Mouse (Mus musculus): ENCODE data around the gene Idh2. TPM values are rescaled to one million over a fixed set of nuclear protein-coding genes. Genes with fewer than 3 reads are reported as not detected.

Idh2 gene
- total RNA-seq, 1 experiment, result 108 TPM

- peak; percentile 82 for TF ChIP-seq ZC3H11A (IDR thresholded peaks at IDR 0.05; ENCODE audit: borderline replicate concordance, low read depth, low read length)
- no peak for TF ChIP-seq CHD2 (IDR thresholded peaks at IDR 0.05; ENCODE audit: low read depth, low read length)
- in situ Hi-C loops (cut with MboI; ENCODE audit: low sequenced_read_pairs in 2 of 2, unreplicated experiment in 2 of 2), result no loop called here
- no peaks in the 10 kb centered on the region for H3K36me3 ChIP-seq (ENCODE audit: control insufficient read depth, insufficient read depth, low read length, poor library complexity, severe bottlenecking)
- H3K27ac ChIP-seq (ENCODE audit: insufficient read depth, low read depth, low read length, poor library complexity, severe bottlenecking), result no peak overlapping the region
- H3K9me3 ChIP-seq (ENCODE audit: control insufficient read depth, insufficient read depth, low read depth, low read length), result no peaks in the 10 kb centered on the region
- H3K9ac ChIP-seq (ENCODE audit: insufficient read depth, low read depth, low read length, poor library complexity, severe bottlenecking), result peak overlapping the region; percentile 39; the same call in 1 of the 2 replicates
- peak; percentile 69 for DNase-seq (ENCODE audit: low read depth, low spot score)
- peak overlapping the region in 1 of 2 experiments; percentile 31; a peak in 1 of 4 replicates for H3K4me3 ChIP-seq (ENCODE audit: insufficient read depth in 1 of 2, low read depth in 1 of 2, low read length in 2 of 2, poor library complexity in 1 of 2, severe bottlenecking in 1 of 2)
- H3K4me1 ChIP-seq (ENCODE audit: control insufficient read depth in 2 of 2, insufficient read depth in 2 of 2, low read length in 2 of 2, poor library complexity in 1 of 2), result peaks cover 0 to 12% of the 10 kb centered on the region in 2 experiments; a peak in 2 of 4 replicates
These were observed 41.6 kb upstream of the Idh2 start for GRCm38 (mm10) chr7:80156711-80157227.

GRCm38 (mm10) chr7:80154689-80155088 lies 39.5 kb upstream of the Idh2 start:
- TF ChIP-seq MAFK (IDR thresholded peaks at IDR 0.05; ENCODE audit: insufficient read depth, low read depth, low read length) (no peak), ZC3H11A (IDR thresholded peaks at IDR 0.05; ENCODE audit: borderline replicate concordance, low read depth, low read length) (no peak), CHD2 (IDR thresholded peaks at IDR 0.05; ENCODE audit: low read depth, low read length) (no peak), HCFC1 (IDR thresholded peaks at IDR 0.05; ENCODE audit: borderline replicate concordance, insufficient read depth, low read length) (no peak), ZNF384 (IDR thresholded peaks at IDR 0.05; ENCODE audit: low read depth, low read length) (no peak)
- in situ Hi-C loops (cut with MboI; ENCODE audit: low sequenced_read_pairs in 2 of 2, unreplicated experiment in 2 of 2), result no loop called here
- Histone ChIP-seq H3K4me1 (ENCODE audit: control insufficient read depth in 2 of 2, insufficient read depth in 2 of 2, low read length in 2 of 2, poor library complexity in 1 of 2) (peaks cover 0 to 9% of the 10 kb centered on the region in 2 experiments; a peak in 2 of 4 replicates), H3K9me3 (ENCODE audit: control insufficient read depth, insufficient read depth, low read depth, low read length) (no peaks in the 10 kb centered on the region), H3K36me3 (ENCODE audit: control insufficient read depth, insufficient read depth, low read length, poor library complexity, severe bottlenecking) (no peaks in the 10 kb centered on the region), H3K4me3 (ENCODE audit: insufficient read depth in 1 of 2, low read depth in 1 of 2, low read length in 2 of 2, poor library complexity in 1 of 2, severe bottlenecking in 1 of 2) (no peak overlapping the region), H3K27ac (ENCODE audit: insufficient read depth, low read depth, low read length, poor library complexity, severe bottlenecking) (no peak overlapping the region), H3K9ac (ENCODE audit: insufficient read depth, low read depth, low read length, poor library complexity, severe bottlenecking) (no peak overlapping the region)
- no peak for DNase-seq (ENCODE audit: low read depth, low spot score)

GRCm38 (mm10) chr7:80152756-80153155 lies 37.6 kb upstream of the Idh2 start:
- peaks cover 0 to 11% of the 10 kb centered on the region in 2 experiments; a peak in 2 of 4 replicates for H3K4me1 ChIP-seq (ENCODE audit: control insufficient read depth in 2 of 2, insufficient read depth in 2 of 2, low read length in 2 of 2, poor library complexity in 1 of 2)
- no peaks in the 10 kb centered on the region for H3K36me3 ChIP-seq (ENCODE audit: control insufficient read depth, insufficient read depth, low read length, poor library complexity, severe bottlenecking)
- peak overlapping the region; percentile 54 for H3K27ac ChIP-seq (ENCODE audit: insufficient read depth, low read depth, low read length, poor library complexity, severe bottlenecking)
- no peak overlapping the region for H3K9ac ChIP-seq (ENCODE audit: insufficient read depth, low read depth, low read length, poor library complexity, severe bottlenecking)
- H3K9me3 ChIP-seq (ENCODE audit: control insufficient read depth, insufficient read depth, low read depth, low read length), result no peaks in the 10 kb centered on the region
- no peak for DNase-seq (ENCODE audit: low read depth, low spot score)
- in situ Hi-C loops (cut with MboI; ENCODE audit: low sequenced_read_pairs in 2 of 2, unreplicated experiment in 2 of 2), result no loop called here
- H3K4me3 ChIP-seq (ENCODE audit: insufficient read depth in 1 of 2, low read depth in 1 of 2, low read length in 2 of 2, poor library complexity in 1 of 2, severe bottlenecking in 1 of 2), result no peak overlapping the region
- no peak for TF ChIP-seq MAFK (IDR thresholded peaks at IDR 0.05; ENCODE audit: insufficient read depth, low read depth, low read length)
- TF ChIP-seq ZNF384 (IDR thresholded peaks at IDR 0.05; ENCODE audit: low read depth, low read length), result no peak
- TF ChIP-seq ZC3H11A (IDR thresholded peaks at IDR 0.05; ENCODE audit: borderline replicate concordance, low read depth, low read length), result no peak
- TF ChIP-seq HCFC1 (IDR thresholded peaks at IDR 0.05; ENCODE audit: borderline replicate concordance, insufficient read depth, low read length), result no peak
- TF ChIP-seq CHD2 (IDR thresholded peaks at IDR 0.05; ENCODE audit: low read depth, low read length), result no peak

- Histone ChIP-seq H3K27ac (ENCODE audit: insufficient read depth, low read depth, low read length, poor library complexity, severe bottlenecking) (peak overlapping the region; percentile 68), H3K9ac (ENCODE audit: insufficient read depth, low read depth, low read length, poor library complexity, severe bottlenecking) (peak overlapping the region; percentile 36; the same call in 1 of the 2 replicates), H3K36me3 (ENCODE audit: control insufficient read depth, insufficient read depth, low read length, poor library complexity, severe bottlenecking) (no peaks in the 10 kb centered on the region), H3K9me3 (ENCODE audit: control insufficient read depth, insufficient read depth, low read depth, low read length) (no peaks in the 10 kb centered on the region), H3K4me3 (ENCODE audit: insufficient read depth in 1 of 2, low read depth in 1 of 2, low read length in 2 of 2, poor library complexity in 1 of 2, severe bottlenecking in 1 of 2) (0 out of 4 replicates have a peak overlapping the region, but pooled peaks of 1 of the 2 experiments have one; percentile 13), H3K4me1 (ENCODE audit: control insufficient read depth in 2 of 2, insufficient read depth in 2 of 2, low read length in 2 of 2, poor library complexity in 1 of 2) (peaks cover 0 to 11% of the 10 kb centered on the region in 2 experiments; a peak in 2 of 4 replicates)
- peak; percentile 46; the same call in 1 of the 2 replicates for TF ChIP-seq ZC3H11A (IDR thresholded peaks at IDR 0.05; ENCODE audit: borderline replicate concordance, low read depth, low read length)
- no peak for TF ChIP-seq ZNF384 (IDR thresholded peaks at IDR 0.05; ENCODE audit: low read depth, low read length)
- peak; percentile 90 for DNase-seq (ENCODE audit: low read depth, low spot score)
- in situ Hi-C loops (cut with MboI; ENCODE audit: low sequenced_read_pairs in 2 of 2, unreplicated experiment in 2 of 2), result no loop called here
These were observed 37.0 kb upstream of the Idh2 start for GRCm38 (mm10) chr7:80152152-80152551.

- no peak overlapping the region for H3K27ac ChIP-seq (ENCODE audit: insufficient read depth, low read depth, low read length, poor library complexity, severe bottlenecking)
These were observed 34.2 kb upstream of the Idh2 start for GRCm38 (mm10) chr7:80149356-80149755.

More at GRCm38 (mm10) chr7:80149356-80149755, 34.2 kb upstream of the Idh2 start:
- Histone ChIP-seq H3K9ac (ENCODE audit: insufficient read depth, low read depth, low read length, poor library complexity, severe bottlenecking) (peak overlapping the region; percentile 6; the same call in 1 of the 2 replicates), H3K4me3 (ENCODE audit: insufficient read depth in 1 of 2, low read depth in 1 of 2, low read length in 2 of 2, poor library complexity in 1 of 2, severe bottlenecking in 1 of 2) (no peak overlapping the region), H3K36me3 (ENCODE audit: control insufficient read depth, insufficient read depth, low read length, poor library complexity, severe bottlenecking) (no peaks in the 10 kb centered on the region), H3K9me3 (ENCODE audit: control insufficient read depth, insufficient read depth, low read depth, low read length) (no peaks in the 10 kb centered on the region), H3K4me1 (ENCODE audit: control insufficient read depth in 2 of 2, insufficient read depth in 2 of 2, low read length in 2 of 2, poor library complexity in 1 of 2) (peaks cover 0 to 5% of the 10 kb centered on the region in 2 experiments; a peak in 2 of 4 replicates)
- no peak for DNase-seq (ENCODE audit: low read depth, low spot score)
- in situ Hi-C loops (cut with MboI; ENCODE audit: low sequenced_read_pairs in 2 of 2, unreplicated experiment in 2 of 2), result no loop called here
- TF ChIP-seq HCFC1 (IDR thresholded peaks at IDR 0.05; ENCODE audit: borderline replicate concordance, insufficient read depth, low read length) (no peak), ZNF384 (IDR thresholded peaks at IDR 0.05; ENCODE audit: low read depth, low read length) (no peak), ZC3H11A (IDR thresholded peaks at IDR 0.05; ENCODE audit: borderline replicate concordance, low read depth, low read length) (no peak), CHD2 (IDR thresholded peaks at IDR 0.05; ENCODE audit: low read depth, low read length) (no peak), MAFK (IDR thresholded peaks at IDR 0.05; ENCODE audit: insufficient read depth, low read depth, low read length) (no peak)
